Mouse (Mus musculus): Measurements from ENCODE around the gene Gm3727.
"Not testable (repeated sequence)": the region's sequence is repeated elsewhere in the genome, so short reads cannot be mapped to it uniquely, and the experiment has no call there.

Gm3727 gene

DNA sequence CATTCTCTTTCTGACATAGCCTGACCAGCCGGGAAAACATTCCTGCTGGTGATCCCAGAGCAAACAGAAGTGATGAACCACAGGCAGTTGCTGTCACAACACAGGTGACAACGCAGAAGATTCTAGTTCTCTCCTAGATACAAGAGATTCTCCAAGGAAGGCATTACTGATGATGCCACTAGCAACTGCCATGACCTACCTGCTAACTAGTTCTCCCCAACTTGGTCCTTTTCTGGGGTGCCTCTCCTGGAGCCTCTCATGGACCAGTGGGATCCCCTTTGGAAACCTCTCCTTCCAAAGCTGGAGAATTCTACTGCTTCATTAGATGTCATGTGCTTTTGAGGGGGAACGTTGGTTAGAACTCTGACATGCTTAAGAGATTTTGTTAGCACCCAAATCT, at the start of gene Gm3727:
TSS of gene Gm3727 (minus strand) at position 101 of the 400 bp plus-strand sequence.
- DNase-seq (ENCODE audit: extremely low read depth, low read depth, low spot score): not testable (repeated sequence)

DNA sequence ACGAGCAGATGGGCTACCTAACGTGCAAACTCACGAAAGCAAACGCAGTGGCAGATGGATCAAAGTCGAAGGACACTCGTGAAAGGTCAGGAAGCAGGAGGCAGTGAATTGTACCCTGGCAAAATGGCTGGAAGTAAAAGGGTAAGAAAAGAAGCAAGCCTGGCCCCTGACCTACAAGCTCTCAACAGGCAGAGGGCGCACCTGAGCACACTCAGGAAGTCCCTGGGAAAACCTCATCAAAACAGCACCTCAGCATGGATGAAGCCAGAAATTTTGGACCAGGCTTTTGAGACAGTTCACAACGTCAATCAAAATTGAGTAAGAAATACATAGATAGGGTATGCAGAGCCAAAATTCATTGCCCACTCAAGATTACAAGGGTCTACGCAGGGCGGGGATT, 21.0 kb downstream of the Gm3727 start:
- not testable (repeated sequence) for DNase-seq (ENCODE audit: extremely low read depth, low read depth, low spot score)
